8 mouse cellular contexts compared by ENCODE assay signal in the genomic region with DNA sequence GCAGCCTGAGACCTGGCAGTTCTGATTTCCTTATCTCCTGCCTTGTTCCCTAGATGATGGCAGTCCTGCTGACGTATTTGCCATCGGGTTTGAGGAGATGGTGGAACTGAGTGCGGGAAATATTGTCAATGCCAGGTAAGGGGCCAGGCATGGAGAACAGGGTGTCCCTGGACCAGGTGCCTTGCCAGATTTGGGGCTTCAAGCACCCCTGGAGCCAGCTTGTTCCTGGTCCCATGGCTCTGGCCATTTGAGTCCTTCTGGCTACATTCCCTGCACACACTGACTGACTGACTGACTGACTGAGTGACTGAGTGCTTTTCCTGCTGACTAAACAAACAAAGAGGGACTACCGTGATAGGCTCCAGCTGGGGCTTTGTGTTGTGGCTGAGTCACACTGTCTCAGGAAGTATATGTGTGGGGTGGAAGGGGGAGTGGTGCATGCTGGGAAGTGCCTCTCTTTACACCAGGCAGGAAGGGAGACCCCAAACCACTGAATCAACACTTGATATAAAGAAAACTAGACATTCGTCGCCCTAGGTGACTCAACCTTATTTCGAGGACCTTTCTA.
DNase-seq lines count a peak whose midpoint lies in the region; ATAC-seq and TF ChIP-seq lines count a peak whose summit lies in the region.

No protein-coding gene starts in this region.

- H3K9me3 ChIP-seq in kidney, embryonic 16.5 days (ENCODE audit: low read length): no peaks in the 10 kb centered on the region
- H3K9me3 ChIP-seq in heart, embryonic 12.5 days (replicated peaks): no peaks in the 10 kb centered on the region
- H3K9me3 ChIP-seq in lung, embryonic 15.5 days: no peaks in the 10 kb centered on the region
- no peaks in the 10 kb centered on the region for H3K9me3 ChIP-seq in midbrain, postnatal 0 days (ENCODE audit: low read length)
- no peaks in the 10 kb centered on the region for H3K9me3 ChIP-seq in forebrain, postnatal 0 days (ENCODE audit: low read length)

- H3K27me3 ChIP-seq in kidney, embryonic 16.5 days (ENCODE audit: insufficient read depth, low read length): no peaks in the 10 kb centered on the region
- H3K27me3 ChIP-seq in heart, embryonic 12.5 days (replicated peaks): no peaks in the 10 kb centered on the region
- no peaks in the 10 kb centered on the region for H3K27me3 ChIP-seq in lung, embryonic 15.5 days
- H3K27me3 ChIP-seq in midbrain, postnatal 0 days (ENCODE audit: insufficient read depth, low read length): no peaks in the 10 kb centered on the region
- H3K27me3 ChIP-seq in forebrain, postnatal 0 days (ENCODE audit: insufficient read depth, low read length): no peaks in the 10 kb centered on the region

- H3K4me3 ChIP-seq in kidney, embryonic 16.5 days (ENCODE audit: low read length): no peak overlapping the region
- H3K4me3 ChIP-seq in heart, embryonic 12.5 days: no peak overlapping the region
- H3K4me3 ChIP-seq in lung, embryonic 15.5 days: no peak overlapping the region
- no peak overlapping the region for H3K4me3 ChIP-seq in midbrain, postnatal 0 days (ENCODE audit: low read depth, low read length)
- H3K4me3 ChIP-seq in forebrain, postnatal 0 days (ENCODE audit: low read depth, low read length): no peak overlapping the region

- peaks cover 5% of the 10 kb centered on the region; the same call in 1 of the 2 replicates for H3K4me1 ChIP-seq in kidney, embryonic 16.5 days (ENCODE audit: insufficient read depth, low read length)
- H3K4me1 ChIP-seq in heart, embryonic 12.5 days (replicated peaks): peaks cover 43% of the 10 kb centered on the region
- peaks cover 12% of the 10 kb centered on the region for H3K4me1 ChIP-seq in lung, embryonic 15.5 days
- H3K4me1 ChIP-seq in midbrain, postnatal 0 days (ENCODE audit: insufficient read depth, low read length): no peaks in the 10 kb centered on the region
- H3K4me1 ChIP-seq in forebrain, postnatal 0 days (ENCODE audit: insufficient read depth): no peaks in the 10 kb centered on the region

- H3K36me3 ChIP-seq in kidney, embryonic 16.5 days (ENCODE audit: insufficient read depth, low read length): 0 out of 2 replicates have a peak, but pooled peaks cover 3% of the 10 kb centered on the region
- H3K36me3 ChIP-seq in heart, embryonic 12.5 days: no peaks in the 10 kb centered on the region
- H3K36me3 ChIP-seq in lung, embryonic 15.5 days: no peaks in the 10 kb centered on the region
- H3K36me3 ChIP-seq in midbrain, postnatal 0 days (ENCODE audit: insufficient read depth, low read length): no peaks in the 10 kb centered on the region
- no peaks in the 10 kb centered on the region for H3K36me3 ChIP-seq in forebrain, postnatal 0 days (ENCODE audit: insufficient read depth)

- TF ChIP-seq CTCF in midbrain, postnatal 0 days (IDR thresholded peaks at IDR 0.05): no peak
- TF ChIP-seq CTCF in forebrain, postnatal 0 days (IDR thresholded peaks at IDR 0.05; ENCODE audit: low read depth): no peak

- WGBS in kidney, embryonic 16.5 days: 69% methylated on average over 7 of the region's 7 CpGs
- WGBS in heart, embryonic 12.5 days: 39% methylated on average over 7 of the region's 7 CpGs
- WGBS in lung, embryonic 15.5 days: 43% methylated on average over 7 of the region's 7 CpGs
- 82% methylated on average over 7 of the region's 7 CpGs for WGBS in midbrain, postnatal 0 days
- 75% methylated on average over 7 of the region's 7 CpGs for WGBS in forebrain, postnatal 0 days

- H3K27ac ChIP-seq in kidney, embryonic 16.5 days (ENCODE audit: low read length): no peak overlapping the region
- H3K27ac ChIP-seq in heart, embryonic 12.5 days (ENCODE audit: poor library complexity, severe bottlenecking): peak overlapping the region; percentile 5; the same call in 1 of the 2 replicates
- H3K27ac ChIP-seq in lung, embryonic 15.5 days: peak overlapping the region; percentile 37; the same call in 1 of the 2 replicates
- H3K27ac ChIP-seq in midbrain, postnatal 0 days (ENCODE audit: low read depth, low read length): no peak overlapping the region
- H3K27ac ChIP-seq in forebrain, postnatal 0 days (ENCODE audit: low read depth, low read length): no peak overlapping the region

- DNase-seq in kidney, adult 9 months: no peak
- peak; percentile 77 for DNase-seq in thymus, postnatal 4 days
- DNase-seq in midbrain, postnatal 0 days (ENCODE audit: low spot score): no peak
- DNase-seq in forebrain, postnatal 0 days: no peak

- no peak overlapping the region for H3K4me2 ChIP-seq in kidney, embryonic 16.5 days (replicated peaks; ENCODE audit: low read depth, low read length)
- H3K4me2 ChIP-seq in heart, embryonic 12.5 days: no peak overlapping the region
- no peak overlapping the region for H3K4me2 ChIP-seq in lung, embryonic 15.5 days
- H3K4me2 ChIP-seq in midbrain, postnatal 0 days (ENCODE audit: low read depth, low read length, poor library complexity, severe bottlenecking): no peak overlapping the region
- no peak overlapping the region for H3K4me2 ChIP-seq in forebrain, postnatal 0 days (ENCODE audit: low read depth)

- peak; percentile 39; the same call in 1 of the 2 replicates for ATAC-seq in kidney, embryonic 16.5 days (ENCODE audit: low FRiP score, low TSS enrichment)
- ATAC-seq in heart, embryonic 12.5 days (ENCODE audit: insufficient number of reproducible peaks, low FRiP score): peak; percentile 66
- peak; percentile 76 for ATAC-seq in lung, embryonic 15.5 days (ENCODE audit: borderline replicate concordance, extremely low read depth, low FRiP score, low TSS enrichment)
- no peak for ATAC-seq in erythroid progenitor cell, adult 5-6 weeks (replicated peaks; ENCODE audit: low FRiP score, poor library complexity, severe bottlenecking)
- ATAC-seq in midbrain, postnatal 0 days (ENCODE audit: low FRiP score): no peak
- ATAC-seq in forebrain, postnatal 0 days: no peak

- no peak overlapping the region for H3K9ac ChIP-seq in kidney, embryonic 16.5 days (replicated peaks; ENCODE audit: low read length)
- no peak overlapping the region for H3K9ac ChIP-seq in heart, embryonic 12.5 days
- no peak overlapping the region for H3K9ac ChIP-seq in lung, embryonic 15.5 days
- no peak overlapping the region for H3K9ac ChIP-seq in midbrain, postnatal 0 days (replicated peaks; ENCODE audit: low read length, poor library complexity, severe bottlenecking)
- no peak overlapping the region for H3K9ac ChIP-seq in forebrain, postnatal 0 days

Comparison
In these comparisons a context has a peak if more than half of its experiments do, and no peak if none do; other contexts are left out.
1. ATAC-seq: peak in kidney, embryonic 16.5 days (single experiment), heart, embryonic 12.5 days (single experiment) and lung, embryonic 15.5 days (single experiment); none in erythroid progenitor cell, adult 5-6 weeks (single experiment), midbrain, postnatal 0 days (single experiment) and forebrain, postnatal 0 days (single experiment).
2. H3K27ac ChIP-seq: peak in heart, embryonic 12.5 days (single experiment) and lung, embryonic 15.5 days (single experiment); none in kidney, embryonic 16.5 days (single experiment), midbrain, postnatal 0 days (single experiment) and forebrain, postnatal 0 days (single experiment).